Mouse (Mus musculus) urinary bladder, postnatal 25 days (tissue): ENCODE measurements around the gene Zfp59.
"Not testable (repeated sequence)": the region's sequence is repeated elsewhere in the genome, so short reads cannot be mapped to it uniquely, and the experiment has no call there.

Experiments
- DNase-seq: peaks from one replicate; pipeline ENCODE4 v3.0.0; 2022; ENCODE audit warnings: low spot score

Gene Zfp59

GRCm38 (mm10) chr7:27862578-27862977 lies 24.2 kb downstream of the Zfp59 start:
- not testable (repeated sequence) for DNase-seq

GRCm38 (mm10) chr7:27881721-27882120 lies 43.3 kb downstream of the Zfp59 start:
- no peak for DNase-seq

- no peak for DNase-seq
These were observed 62.2 kb downstream of the Zfp59 start for GRCm38 (mm10) chr7:27900601-27901000.

GRCm38 (mm10) chr7:27905061-27905848 lies 66.8 kb downstream of the Zfp59 start:
- no peak for DNase-seq
